ENCODE assay signal across 15 mouse cellular contexts in the genomic region with DNA sequence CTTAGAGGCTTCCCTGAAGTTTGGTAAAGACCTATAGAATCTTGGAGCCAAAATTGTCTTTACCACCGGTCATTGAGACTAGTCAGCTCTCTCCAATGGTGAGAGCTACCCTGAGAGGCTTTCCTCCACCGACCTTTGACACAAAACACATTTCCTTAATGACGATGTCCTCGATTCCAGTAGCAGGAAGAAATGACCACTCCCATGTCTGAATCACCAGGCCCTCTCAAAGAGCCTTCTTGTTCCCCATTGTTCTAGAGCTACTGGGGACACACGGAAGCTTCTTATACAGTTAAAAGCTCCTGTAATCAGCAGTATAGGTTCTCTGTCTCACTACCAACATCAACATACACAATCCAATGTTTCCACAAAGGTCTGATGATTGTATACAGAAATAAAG.
"Had no signal": no experiment of that assay in that cellular context is flagged by ENCODE, and none has a peak within 500 bp of the region (broad histone marks: within the 10 kb centered on the region; RNA-seq: fewer than 3 reads in every experiment).

No protein-coding gene starts in this region.

- H3K9me3 ChIP-seq: kidney, embryonic 15.5 days; limb, embryonic 10.5 days; limb, embryonic 13.5 days; liver, embryonic 13.5 days; lung, embryonic 15.5 days had no signal

- H3K9ac ChIP-seq: kidney, embryonic 15.5 days; limb, embryonic 13.5 days; liver, embryonic 13.5 days; lung, embryonic 15.5 days had no signal

- H3K4me3 ChIP-seq: kidney, embryonic 15.5 days; limb, embryonic 10.5 days; limb, embryonic 13.5 days; liver, embryonic 13.5 days; lung, embryonic 15.5 days had no signal

- H3K4me1 ChIP-seq: kidney, embryonic 15.5 days; limb, embryonic 10.5 days; limb, embryonic 13.5 days; liver, embryonic 13.5 days; lung, embryonic 15.5 days had no signal

- H3K27ac ChIP-seq: kidney, embryonic 15.5 days; limb, embryonic 10.5 days; limb, embryonic 13.5 days; liver, embryonic 13.5 days; lung, embryonic 15.5 days had no signal

- H3K4me2 ChIP-seq: kidney, embryonic 15.5 days; limb, embryonic 13.5 days; liver, embryonic 13.5 days; lung, embryonic 15.5 days; midbrain, embryonic 11.5 days had no signal

- H3K36me3 ChIP-seq: kidney, embryonic 15.5 days; limb, embryonic 10.5 days; limb, embryonic 13.5 days; liver, embryonic 13.5 days; lung, embryonic 15.5 days had no signal

- DNase-seq: kidney, adult 11 months; kidney, adult 8-10 months; kidney, postnatal 10 days; kidney, postnatal 36 days; liver; liver, embryonic 13.5 days; midbrain, embryonic 14.5 days; thymus, adult 2 months; thymus, postnatal 14 days; thymus, postnatal 4 days had no signal

- H3K27me3 ChIP-seq: kidney, embryonic 15.5 days; limb, embryonic 13.5 days; liver, embryonic 13.5 days; lung, embryonic 15.5 days had no signal
